8 mouse cellular contexts compared by ENCODE assay signal in the genomic region with DNA sequence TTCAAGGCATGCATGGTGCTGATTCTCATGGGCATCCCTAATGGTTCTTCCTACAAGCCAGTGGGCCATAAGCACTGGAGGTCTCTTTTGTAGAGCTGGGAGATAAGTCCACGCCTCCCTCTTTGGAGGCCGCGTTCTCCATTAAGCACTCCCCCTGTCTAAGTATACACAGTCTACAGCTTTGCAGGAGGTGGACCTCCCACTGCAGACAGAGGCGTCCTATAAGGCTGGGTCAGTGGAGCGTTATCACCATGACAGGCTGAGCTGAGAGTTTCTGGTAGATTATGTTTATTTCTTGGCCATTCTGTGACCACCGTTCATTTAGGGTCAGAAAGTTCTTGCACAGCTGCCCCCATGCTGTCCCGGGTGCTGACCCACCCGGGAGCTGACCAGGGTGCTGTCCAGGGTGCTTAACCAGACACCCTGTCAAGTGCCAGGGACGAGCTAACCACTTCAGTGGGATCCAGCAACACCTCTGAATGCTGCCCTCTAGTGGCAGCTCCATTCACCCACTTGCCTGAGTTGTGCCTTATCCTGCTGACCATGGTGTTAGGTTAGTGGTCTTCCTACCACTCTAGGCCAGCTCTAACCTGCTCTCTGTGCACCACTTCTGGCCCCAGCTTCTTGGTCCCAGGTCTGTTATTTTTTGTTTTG.
DNase-seq lines count a peak whose midpoint lies in the region; ATAC-seq and TF ChIP-seq lines count a peak whose summit lies in the region.

No protein-coding gene starts in this region.

- no peaks in the 10 kb centered on the region for H3K9me3 ChIP-seq in intestine, embryonic 14.5 days (ENCODE audit: control insufficient read depth, low read length)

- intact Hi-C loops in gastrocnemius, postnatal 14 days (cut with DNase I; ENCODE audit: low total_unique reads), result no loop called here
- intact Hi-C loops in left cerebral cortex, adult 2 months (cut with DNase I), result loop anchor here (5.0 to 10.0 kb wide), 4 partner anchors 436 to 686 kb away; no protein-coding TSS in a partner anchor

- H3K4me1 ChIP-seq in intestine, embryonic 14.5 days (replicated peaks; ENCODE audit: control insufficient read depth, insufficient read depth, low read length), result no peaks in the 10 kb centered on the region

- peak; percentile 86 for TF ChIP-seq CTCF in left cerebral cortex, adult 2 months (IDR thresholded peaks at IDR 0.05)

- H3K36me3 ChIP-seq in intestine, embryonic 14.5 days (ENCODE audit: control insufficient read depth, insufficient read depth, low read length), result no peaks in the 10 kb centered on the region

- no peak overlapping the region for H3K4me2 ChIP-seq in intestine, embryonic 14.5 days (ENCODE audit: low read length)

- 0 out of 2 replicates have a peak, but pooled peaks have one; percentile 72 for ATAC-seq in intestine, embryonic 14.5 days (replicated peaks; ENCODE audit: low FRiP score, low TSS enrichment, low read depth)
- peak; percentile 100 for ATAC-seq in megakaryocyte progenitor cell, adult 5-6 weeks (replicated peaks; ENCODE audit: poor library complexity)
- ATAC-seq in activated CD4-positive, CD25-positive, alpha-beta regulatory T cell, adult 4 months, result no peak

- H3K9ac ChIP-seq in intestine, embryonic 14.5 days (ENCODE audit: low read length), result no peak overlapping the region

- 30% methylated on average over 9 of the region's 9 CpGs for WGBS in intestine, embryonic 14.5 days

- DNase-seq in adrenal gland, adult 18-20 months (ENCODE audit: low spot score in 2 of 2), result peak; percentile 50 to 55
- DNase-seq in cerebellum, postnatal 4 days (ENCODE audit: low spot score in 2 of 2), result peak; percentile 35 to 74
- DNase-seq in gastrocnemius, postnatal 14 days, result peak; percentile 77
- peak; percentile 90 for DNase-seq in intestine, embryonic 14.5 days (ENCODE audit: low spot score)
- DNase-seq in left cerebral cortex, adult 2 months (ENCODE audit: extremely low spot score in 1 of 2, low spot score in 2 of 2), result peak; percentile 71 to 77
- DNase-seq in right cerebral cortex, postnatal 4 days, result peak; percentile 62

- H3K4me3 ChIP-seq in intestine, embryonic 14.5 days (ENCODE audit: low read depth, low read length), result no peak overlapping the region
- no peak overlapping the region for H3K4me3 ChIP-seq in left cerebral cortex, adult 2 months

- no peaks in the 10 kb centered on the region for H3K27me3 ChIP-seq in intestine, embryonic 14.5 days (replicated peaks; ENCODE audit: control insufficient read depth, insufficient read depth, low read length)

- H3K27ac ChIP-seq in intestine, embryonic 14.5 days (ENCODE audit: low read depth), result no peak overlapping the region
- no peak overlapping the region for H3K27ac ChIP-seq in left cerebral cortex, adult 2 months
